Mouse (Mus musculus) activated CD4-positive, CD25-positive, alpha-beta regulatory T cell, adult 4 months (primary cell): ENCODE results near the gene Sh3bgr. TPM values are rescaled to one million over a fixed set of nuclear protein-coding genes. Genes with fewer than 3 reads are reported as not detected.
A peak's percentile ranks its signal among the peaks of the same experiment; 100 is the strongest.

Experiments
- ATAC-seq: one replicate; pipeline ENCODE4 v1.8.0; 2017
- polyA plus RNA-seq, 2 experiments: library from polyadenylated mRNA; unstranded; fragments of 100-300 nt; shearing (Covaris generic); gene quantifications; one replicate each; pipeline ENCODE4 v1.2.1; 2017

Sh3bgr gene
- not detected for polyA plus RNA-seq

- no peak for ATAC-seq
Observed at GRCm38 (mm10) chr16:96199913-96200701, at the start of gene Sh3bgr. Sh3bgr (plus strand) TSS chr16:96200450.

GRCm38 (mm10) chr16:96150995-96151394 is 49.3 kb upstream of the Sh3bgr start:
- no peak for ATAC-seq

GRCm38 (mm10) chr16:96151551-96151950 is 48.7 kb upstream of the Sh3bgr start:
- ATAC-seq = peak; percentile 52

- no peak for ATAC-seq
Observed at GRCm38 (mm10) chr16:96154476-96154875, 45.8 kb upstream of the Sh3bgr start.

GRCm38 (mm10) chr16:96156019-96156418 is 44.2 kb upstream of the Sh3bgr start:
- ATAC-seq = no peak

GRCm38 (mm10) chr16:96157171-96157570 is 43.1 kb upstream of the Sh3bgr start:
- no peak for ATAC-seq

GRCm38 (mm10) chr16:96158511-96159080 is 41.7 kb upstream of the Sh3bgr start:
- no peak for ATAC-seq

GRCm38 (mm10) chr16:96159091-96159731 is 41.0 kb upstream of the Sh3bgr start:
- ATAC-seq = peak; percentile 75

- ATAC-seq = no peak
Observed at GRCm38 (mm10) chr16:96159794-96160346, 40.4 kb upstream of the Sh3bgr start.

- no peak for ATAC-seq
Observed at GRCm38 (mm10) chr16:96160927-96161326, 39.3 kb upstream of the Sh3bgr start.

- no peak for ATAC-seq
Observed at GRCm38 (mm10) chr16:96161336-96161735, 38.9 kb upstream of the Sh3bgr start.

- no peak for ATAC-seq
Observed at GRCm38 (mm10) chr16:96165723-96166264, 34.5 kb upstream of the Sh3bgr start.

- ATAC-seq = no peak
Observed at GRCm38 (mm10) chr16:96168837-96169236, 31.4 kb upstream of the Sh3bgr start.

- ATAC-seq = no peak
Observed at GRCm38 (mm10) chr16:96173648-96174047, 26.6 kb upstream of the Sh3bgr start.

GRCm38 (mm10) chr16:96175399-96175798 is 24.9 kb upstream of the Sh3bgr start:
- no peak for ATAC-seq

GRCm38 (mm10) chr16:96179156-96179555 is 21.1 kb upstream of the Sh3bgr start:
- no peak for ATAC-seq

GRCm38 (mm10) chr16:96187619-96188018 is 12.6 kb upstream of the Sh3bgr start:
- no peak for ATAC-seq

GRCm38 (mm10) chr16:96191531-96192506 is 8.4 kb upstream of the Sh3bgr start, which contains the start of gene Lca5l:
Lca5l (minus strand) TSS chr16:96192271.
- ATAC-seq = peak; percentile 90

GRCm38 (mm10) chr16:96200702-96201028 is 415 bp downstream of the Sh3bgr start:
- no peak for ATAC-seq

GRCm38 (mm10) chr16:96201485-96202232 is 1.4 kb downstream of the Sh3bgr start:
- ATAC-seq = no peak

- ATAC-seq = no peak
Observed at GRCm38 (mm10) chr16:96209789-96210188, 9.5 kb downstream of the Sh3bgr start.
